Mouse (Mus musculus): ENCODE results near the gene Cpm.

- TF ChIP-seq GATA1 (IDR thresholded peaks at IDR 0.05; ENCODE audit: borderline replicate concordance, low read length) (no peak), CTCF (IDR thresholded peaks at IDR 0.05; ENCODE audit: low read depth, low read length) (no peak)
Observed at GRCm38 (mm10) chr10:117594913-117595312, 34.4 kb upstream of the Cpm start.
